Mouse (Mus musculus) lung, postnatal 0 days (tissue): ENCODE data around the gene Shisa8.

ENCODE experiments used
- CTCF ChIP-seq: IDR thresholded peaks from 2 replicates; pipeline ENCODE4 v1.5.1; 2016; ENCODE audit warnings: antibody characterized with exemption, mild to moderate bottlenecking
- EP300 ChIP-seq: IDR thresholded peaks from 2 replicates; pipeline ENCODE4 v1.6.1; 2016; ENCODE audit warnings: antibody characterized with exemption, mild to moderate bottlenecking, control low read depth

GRCm38 (mm10) chr15:82204680-82205371 is 7.8 kb downstream of the Shisa8 start:
- no peak for TF ChIP-seq CTCF
- TF ChIP-seq EP300: no peak
